Mouse (Mus musculus) midbrain, embryonic 11.5 days (tissue): ENCODE data around the gene Herc3. TPM values are rescaled to one million over a fixed set of nuclear protein-coding genes. Genes with fewer than 3 reads are reported as not detected.

ENCODE experiments used
- ATAC-seq: fragments of 200-750 bp; cut with Nextera tagmentation; 2 replicates; pipeline ENCODE4 v1.8.0; 2017; ENCODE audit warnings: moderate TSS enrichment, moderate library complexity; ENCODE audit not compliant: low FRiP score
- DNase-seq: peaks from one replicate; pipeline ENCODE4 v3.0.0; 2015; ENCODE audit warnings: low spot score; ENCODE audit errors: missing footprints
- H3K27ac ChIP-seq: fragments of 300-500 bp; sonication (generic); 2 replicates; pipeline ENCODE4 v1.5.1; 2014; ENCODE audit warnings: low read depth, low read length
- H3K27me3 ChIP-seq: fragments of 300-500 bp; sonication (generic); 2 replicates; pipeline ENCODE4 v1.6.1; 2014; ENCODE audit warnings: mild to moderate bottlenecking, low read length, moderate library complexity, mixed read lengths; ENCODE audit not compliant: control insufficient read depth, insufficient read depth
- H3K36me3 ChIP-seq: fragments of 300-500 bp; sonication (generic); 2 replicates; pipeline ENCODE4 v1.6.1; 2014; ENCODE audit warnings: mild to moderate bottlenecking, low read length, moderate library complexity, mixed read lengths; ENCODE audit not compliant: control insufficient read depth, insufficient read depth
- H3K4me1 ChIP-seq: fragments of 300-500 bp; sonication (generic); 2 replicates; pipeline ENCODE4 v1.6.1; 2014; ENCODE audit warnings: low read length; ENCODE audit not compliant: control insufficient read depth, insufficient read depth
- H3K4me2 ChIP-seq: fragments of 300-500 bp; sonication (generic); 2 replicates; pipeline ENCODE4 v1.6.1; 2014; ENCODE audit warnings: mild to moderate bottlenecking, moderate library complexity
- H3K4me3 ChIP-seq: fragments of 300-500 bp; sonication (generic); 2 replicates; pipeline ENCODE4 v1.5.1; 2014; ENCODE audit warnings: low read depth, low read length
- H3K9ac ChIP-seq: fragments of 300-500 bp; sonication (generic); 2 replicates; pipeline ENCODE4 v1.6.1; 2014; ENCODE audit warnings: low read length
- H3K9me3 ChIP-seq: fragments of 300-500 bp; sonication (generic); 2 replicates; pipeline ENCODE4 v1.6.1; 2016; ENCODE audit warnings: low read length; ENCODE audit not compliant: control insufficient read depth
- WGBS: fragments of 180-500 bp; shearing (Covaris S2); extraction: QIAGEN DNeasy Blood & Tissue Kit; methylation state at CpG from one replicate; pipeline ENCODE4 v1.1.7; 2014; 5-methylcytosine and 5-hydroxymethylcytosine counted together
- polyA plus RNA-seq: library from polyadenylated mRNA; unstranded; fragments of >200 nt; fragmentation: Nextera tagmentation; extraction: Ambion mirVana; gene quantifications from 2 replicates; pipeline ENCODE4 v1.2.1, GENCODE M21; 2014

Herc3 gene
- polyA plus RNA-seq, 1 experiment from 2014 or later, result 8.7 TPM

DNA sequence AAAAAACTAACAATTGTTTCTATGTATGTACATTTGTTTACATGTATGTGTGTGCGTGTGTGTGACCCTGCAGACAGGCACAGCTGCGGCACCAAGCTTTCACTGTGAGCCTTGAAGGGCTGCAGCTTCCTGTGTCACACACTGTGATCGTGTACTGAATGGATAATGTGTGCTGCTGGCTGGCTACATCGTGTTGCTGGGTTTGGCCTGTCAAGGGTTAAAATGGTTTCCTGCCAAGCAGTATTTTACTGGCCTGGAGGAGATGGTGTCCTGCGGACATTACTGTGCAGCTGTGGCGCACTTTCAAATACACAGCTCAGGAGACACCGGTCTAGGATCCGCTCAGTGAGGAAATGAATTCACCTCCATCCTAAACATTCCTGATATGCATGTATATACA lies 71.9 kb downstream of the Herc3 start:
- Histone ChIP-seq H3K4me3 (no peak overlapping the region), H3K4me2 (no peak overlapping the region), H3K27me3 (no peaks in the 10 kb centered on the region), H3K9ac (no peak overlapping the region), H3K9me3 (0 out of 2 replicates have a peak, but pooled peaks cover 4% of the 10 kb centered on the region), H3K36me3 (0 out of 2 replicates have a peak, but pooled peaks cover 2% of the 10 kb centered on the region), H3K27ac (no peak overlapping the region), H3K4me1 (no peaks in the 10 kb centered on the region)
- ATAC-seq, result peak; percentile 85
- DNase-seq, result peak; percentile 88
- 45% methylated on average over 8 of the region's 8 CpGs for WGBS

DNA sequence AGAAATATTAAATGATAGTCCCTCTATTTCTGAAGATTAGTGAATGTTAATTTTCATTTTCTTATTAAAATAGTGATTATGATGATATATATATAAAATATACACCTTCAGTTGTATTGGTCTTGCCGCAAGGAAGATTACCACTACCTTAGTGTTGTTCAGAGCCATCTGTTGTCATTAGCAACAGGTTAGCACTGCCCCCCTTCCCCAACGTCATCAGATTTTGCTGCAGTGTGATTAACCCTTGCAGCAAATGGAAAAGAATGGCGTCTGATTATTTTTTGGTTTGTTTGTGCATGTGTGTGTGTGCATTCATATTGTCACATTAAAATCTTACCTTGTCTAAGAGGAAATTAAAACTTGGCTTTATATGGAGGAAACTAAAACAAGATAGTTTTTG lies 73.3 kb downstream of the Herc3 start:
- H3K36me3 ChIP-seq, result 0 out of 2 replicates have a peak, but pooled peaks cover 2% of the 10 kb centered on the region
- H3K9me3 ChIP-seq, result 0 out of 2 replicates have a peak, but pooled peaks cover 4% of the 10 kb centered on the region
- no peak overlapping the region for H3K9ac ChIP-seq
- no peak overlapping the region for H3K4me3 ChIP-seq
- 55% methylated on average over 3 of the region's 3 CpGs for WGBS
- no peaks in the 10 kb centered on the region for H3K27me3 ChIP-seq
- no peak for ATAC-seq
- H3K4me2 ChIP-seq, result no peak overlapping the region
- H3K4me1 ChIP-seq, result no peaks in the 10 kb centered on the region
- DNase-seq, result no peak
- no peak overlapping the region for H3K27ac ChIP-seq

DNA sequence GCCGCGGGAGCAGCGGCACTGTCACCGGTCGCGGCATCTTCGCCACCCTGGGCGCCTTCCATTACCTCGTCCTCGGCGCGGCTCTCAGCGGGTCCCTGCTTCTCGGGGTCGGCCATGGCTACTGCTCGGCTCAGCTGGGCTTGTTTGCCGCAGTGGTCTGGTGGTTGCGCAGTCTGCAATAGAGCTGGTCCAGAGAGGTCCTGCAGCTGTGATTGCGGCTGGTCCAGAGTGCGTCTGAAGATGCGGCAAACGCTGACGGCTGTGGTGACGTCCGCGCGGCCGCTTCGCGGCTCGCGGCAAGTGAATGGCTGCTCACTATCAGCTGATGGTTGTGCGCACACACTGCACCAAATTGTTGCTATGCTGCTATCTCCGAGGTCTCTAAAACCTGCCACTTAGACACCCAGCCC lies 75.6 kb downstream of the Herc3 start, which contains the start of gene Nap1l5:
Gene Nap1l5, minus strand, starts transcription at position 225 of the 410 bp plus-strand sequence.
- Histone ChIP-seq H3K27ac (no peak within 1 kb of the TSS), H3K27me3 (no peaks in the 10 kb centered on the region), H3K36me3 (0 out of 2 replicates have a peak, but pooled peaks cover 2% of the 10 kb centered on the region), H3K4me1 (no peaks in the 10 kb centered on the region), H3K4me3 (peak within 1 kb of the TSS; percentile 47), H3K9me3 (0 out of 2 replicates have a peak, but pooled peaks cover 4% of the 10 kb centered on the region), H3K4me2 (peak within 1 kb of the TSS; percentile 59), H3K9ac (peak within 1 kb of the TSS; percentile 52)
- DNase-seq (peak; percentile 92), ATAC-seq (peak; percentile 89)
- WGBS, result 50% methylated on average over 34 of the region's 34 CpGs

GRCm38 (mm10) chr6:58907336-58907735 lies 76.1 kb downstream of the Herc3 start:
- Histone ChIP-seq H3K36me3 (0 out of 2 replicates have a peak, but pooled peaks cover 2% of the 10 kb centered on the region), H3K27ac (no peak overlapping the region), H3K27me3 (no peaks in the 10 kb centered on the region), H3K9me3 (0 out of 2 replicates have a peak, but pooled peaks cover 4% of the 10 kb centered on the region), H3K4me1 (no peaks in the 10 kb centered on the region), H3K4me2 (peak overlapping the region; percentile 59), H3K4me3 (peak overlapping the region; percentile 47; the same call in 1 of the 2 replicates), H3K9ac (no peak overlapping the region)
- WGBS, result 77% methylated on average over 8 of the region's 8 CpGs
- no peak for ATAC-seq
- no peak for DNase-seq

DNA sequence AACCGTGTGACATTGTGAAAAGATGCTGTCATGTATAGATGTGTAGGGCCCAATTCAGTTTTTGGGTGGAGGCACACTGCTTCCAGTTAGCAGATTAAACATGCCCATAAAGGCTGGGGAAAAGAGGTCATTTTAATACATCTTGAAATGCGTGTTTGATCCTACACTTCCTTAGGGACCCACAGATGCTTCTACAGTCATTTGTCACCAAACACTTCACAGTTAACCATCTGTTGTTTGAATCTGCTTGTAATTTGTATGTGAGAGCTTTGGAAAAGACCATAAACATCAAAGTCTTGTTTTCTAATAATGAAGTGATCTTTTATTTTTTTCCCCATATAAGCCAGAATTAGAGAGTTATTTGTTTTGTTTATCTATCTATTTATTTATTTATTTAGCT lies 76.5 kb downstream of the Herc3 start:
- H3K36me3 ChIP-seq, result 0 out of 2 replicates have a peak, but pooled peaks cover 2% of the 10 kb centered on the region
- no peaks in the 10 kb centered on the region for H3K4me1 ChIP-seq
- no peak overlapping the region for H3K27ac ChIP-seq
- no peak overlapping the region for H3K4me2 ChIP-seq
- DNase-seq (no peak), ATAC-seq (no peak)
- H3K27me3 ChIP-seq, result no peaks in the 10 kb centered on the region
- 0 out of 2 replicates have a peak, but pooled peaks cover 4% of the 10 kb centered on the region for H3K9me3 ChIP-seq
- no peak overlapping the region for H3K9ac ChIP-seq
- WGBS, result 74% methylated on average over 2 of the region's 2 CpGs
- no peak overlapping the region for H3K4me3 ChIP-seq

- Histone ChIP-seq H3K4me3 (no peak overlapping the region), H3K4me2 (no peak overlapping the region), H3K9me3 (no peaks in the 10 kb centered on the region), H3K27me3 (no peaks in the 10 kb centered on the region), H3K4me1 (no peaks in the 10 kb centered on the region), H3K36me3 (no peaks in the 10 kb centered on the region), H3K9ac (no peak overlapping the region), H3K27ac (no peak overlapping the region)
- DNase-seq (no peak), ATAC-seq (no peak)
- WGBS, result 75% methylated on average over 5 of the region's 5 CpGs
Measured at GRCm38 (mm10) chr6:58912842-58913241, 81.6 kb downstream of the Herc3 start.

- H3K4me3 ChIP-seq, result no peak overlapping the region
- no peaks in the 10 kb centered on the region for H3K4me1 ChIP-seq
- WGBS, result 81% methylated on average over 3 of the region's 3 CpGs
- DNase-seq (no peak), ATAC-seq (no peak)
- H3K27me3 ChIP-seq, result no peaks in the 10 kb centered on the region
- H3K27ac ChIP-seq, result no peak overlapping the region
- no peak overlapping the region for H3K4me2 ChIP-seq
- no peak overlapping the region for H3K9ac ChIP-seq
- H3K36me3 ChIP-seq, result no peaks in the 10 kb centered on the region
- H3K9me3 ChIP-seq, result no peaks in the 10 kb centered on the region
Measured at GRCm38 (mm10) chr6:58913551-58913950, 82.3 kb downstream of the Herc3 start.

GRCm38 (mm10) chr6:58913971-58914370 lies 82.7 kb downstream of the Herc3 start:
- Histone ChIP-seq H3K4me3 (no peak overlapping the region), H3K9ac (no peak overlapping the region), H3K4me2 (no peak overlapping the region), H3K27ac (no peak overlapping the region), H3K9me3 (no peaks in the 10 kb centered on the region), H3K4me1 (no peaks in the 10 kb centered on the region), H3K27me3 (no peaks in the 10 kb centered on the region), H3K36me3 (no peaks in the 10 kb centered on the region)
- WGBS, result 85% methylated on average over 5 of the region's 5 CpGs
- no peak for DNase-seq
- ATAC-seq, result no peak

GRCm38 (mm10) chr6:58916498-58916897 lies 85.2 kb downstream of the Herc3 start:
- ATAC-seq (no peak), DNase-seq (no peak)
- no peaks in the 10 kb centered on the region for H3K36me3 ChIP-seq
- WGBS, result 83% methylated on average over 5 of the region's 5 CpGs
- H3K4me2 ChIP-seq, result no peak overlapping the region
- H3K4me3 ChIP-seq, result no peak overlapping the region
- H3K9ac ChIP-seq, result no peak overlapping the region
- no peaks in the 10 kb centered on the region for H3K9me3 ChIP-seq
- no peaks in the 10 kb centered on the region for H3K27me3 ChIP-seq
- no peak overlapping the region for H3K27ac ChIP-seq
- H3K4me1 ChIP-seq, result no peaks in the 10 kb centered on the region
